Mouse (Mus musculus) lung, postnatal 4 days (tissue): ENCODE measurements around the gene Ift52.
"Not testable (repeated sequence)": the region's sequence is repeated elsewhere in the genome, so short reads cannot be mapped to it uniquely, and the experiment has no call there.

Source experiments
- DNase-seq, 2 experiments: peaks; one replicate each; pipeline ENCODE4 v3.0.0; 2021

Ift52 gene

GRCm38 (mm10) chr2:163032622-163033021 is 15.5 kb downstream of the Ift52 start:
- no peak for DNase-seq

GRCm38 (mm10) chr2:163039940-163040339 is 22.8 kb downstream of the Ift52 start:
- no peak for DNase-seq

GRCm38 (mm10) chr2:163048125-163048524 is 31.0 kb downstream of the Ift52 start:
- DNase-seq: peak; percentile 82

- DNase-seq: no peak
These were observed 32.0 kb downstream of the Ift52 start for GRCm38 (mm10) chr2:163049116-163049515.

- no peak for DNase-seq
These were observed 34.5 kb downstream of the Ift52 start for GRCm38 (mm10) chr2:163051691-163052090.

- no peak for DNase-seq
These were observed 34.9 kb downstream of the Ift52 start for GRCm38 (mm10) chr2:163052101-163052500.

- DNase-seq: no peak
These were observed 35.7 kb downstream of the Ift52 start for GRCm38 (mm10) chr2:163052826-163053225.

GRCm38 (mm10) chr2:163054335-163054840 is 37.2 kb downstream of the Ift52 start, which contains the start of gene Mybl2:
TSS of gene Mybl2 (plus strand) at chr2:163054687.
- DNase-seq: peak; percentile 95 to 96

- DNase-seq: peak in 1 of 2 experiments; percentile 18
These were observed 37.8 kb downstream of the Ift52 start for GRCm38 (mm10) chr2:163054891-163055494.

- no peak for DNase-seq
These were observed 38.6 kb downstream of the Ift52 start for GRCm38 (mm10) chr2:163055715-163056114.

- DNase-seq: peak; percentile 10 to 35
These were observed 39.4 kb downstream of the Ift52 start for GRCm38 (mm10) chr2:163056584-163056983.

GRCm38 (mm10) chr2:163058981-163059380 is 41.8 kb downstream of the Ift52 start:
- DNase-seq: not testable (repeated sequence)

- DNase-seq: no peak
These were observed 43.5 kb downstream of the Ift52 start for GRCm38 (mm10) chr2:163060630-163061029.

GRCm38 (mm10) chr2:163061203-163062118 is 44.3 kb downstream of the Ift52 start:
- no peak for DNase-seq

- no peak for DNase-seq
These were observed 45.0 kb downstream of the Ift52 start for GRCm38 (mm10) chr2:163062119-163062508.

- no peak for DNase-seq
These were observed 49.2 kb downstream of the Ift52 start for GRCm38 (mm10) chr2:163066326-163066725.

GRCm38 (mm10) chr2:163067233-163067632 is 50.1 kb downstream of the Ift52 start:
- DNase-seq: no peak

GRCm38 (mm10) chr2:163070213-163070612 is 53.1 kb downstream of the Ift52 start:
- no peak for DNase-seq

GRCm38 (mm10) chr2:163071590-163071989 is 54.4 kb downstream of the Ift52 start:
- DNase-seq: no peak

- DNase-seq: no peak
These were observed 56.0 kb downstream of the Ift52 start for GRCm38 (mm10) chr2:163073023-163073757.

- no peak for DNase-seq
These were observed 56.9 kb downstream of the Ift52 start for GRCm38 (mm10) chr2:163074006-163074405.

- DNase-seq: no peak
These were observed 57.7 kb downstream of the Ift52 start for GRCm38 (mm10) chr2:163074808-163075207.

- DNase-seq: no peak
These were observed 58.1 kb downstream of the Ift52 start for GRCm38 (mm10) chr2:163075234-163075633.
